Mouse (Mus musculus) right cerebral cortex, postnatal 10 days (tissue): ENCODE results near the gene Kcnq2.

Experiments used
- DNase-seq, 2 experiments: peaks; one replicate each; pipeline ENCODE4 v3.0.0; 2021; ENCODE audit warnings: low spot score in 2 of 2

Kcnq2 gene

GRCm38 (mm10) chr2:181134591-181135445, at the start of gene Kcnq2:
TSS of gene Kcnq2 (minus strand) at chr2:181135300.
- DNase-seq = peak; percentile 65 to 69

GRCm38 (mm10) chr2:181180898-181181297, 45.8 kb upstream of the Kcnq2 start:
- DNase-seq = no peak

GRCm38 (mm10) chr2:181178471-181178870, 43.4 kb upstream of the Kcnq2 start:
- no peak for DNase-seq

DNA sequence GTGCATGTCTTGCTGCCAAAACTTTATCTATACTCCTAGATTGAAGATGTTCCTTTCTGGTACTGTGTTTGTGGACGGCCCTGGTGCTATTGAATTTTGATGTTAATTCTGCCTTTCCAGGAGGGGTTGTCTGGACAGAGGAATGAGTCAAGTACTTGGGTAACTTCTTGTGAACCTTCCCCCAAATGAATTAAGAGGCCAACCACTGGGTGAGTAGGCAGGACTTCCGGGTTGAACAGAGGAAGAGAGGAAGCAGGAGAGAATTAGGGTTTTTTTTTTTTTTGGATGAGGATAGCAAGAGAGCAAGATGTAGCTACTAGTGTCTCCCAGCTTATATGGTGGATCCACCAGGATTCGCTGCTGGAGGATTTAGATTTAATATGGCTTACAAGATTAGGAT, 42.9 kb upstream of the Kcnq2 start:
- no peak for DNase-seq

DNA sequence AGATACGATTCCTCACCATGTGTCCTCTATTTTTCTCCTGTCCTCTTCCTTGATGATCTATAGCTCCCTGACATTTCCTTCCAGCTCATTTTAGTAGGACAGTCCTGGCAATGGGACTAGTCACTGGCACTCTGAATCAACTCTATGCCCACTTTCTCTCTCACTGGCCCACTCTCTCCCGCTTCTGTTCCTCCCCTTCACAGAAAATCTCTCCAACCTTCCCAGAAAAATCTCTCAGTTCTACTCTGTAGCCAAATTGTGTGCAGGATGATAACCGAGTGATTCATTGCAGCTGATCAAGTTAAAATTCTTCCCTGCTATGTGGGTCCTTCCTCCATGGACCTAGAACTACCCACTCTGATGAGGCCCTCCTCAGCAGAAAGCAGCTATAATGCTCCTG, 39.5 kb upstream of the Kcnq2 start:
- no peak for DNase-seq

DNA sequence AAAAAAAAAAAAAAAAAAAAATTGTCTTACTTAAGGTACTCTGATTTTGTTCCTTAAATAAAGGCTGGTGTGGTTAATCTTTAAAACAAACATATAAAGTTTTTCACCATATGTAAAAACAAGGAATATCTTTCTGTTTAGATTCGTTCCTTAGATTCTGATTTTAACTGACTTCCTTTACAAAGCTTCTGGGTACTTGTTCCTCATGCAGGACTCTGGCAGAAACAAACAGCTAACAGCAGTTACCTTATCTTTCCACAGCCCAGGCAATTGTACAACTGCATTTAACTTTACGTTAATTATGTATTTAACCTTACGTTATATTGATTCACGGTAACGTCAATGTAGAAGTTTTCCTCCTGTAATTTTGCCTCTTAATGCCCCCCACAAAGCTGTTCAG, 31.4 kb upstream of the Kcnq2 start:
- DNase-seq = no peak

GRCm38 (mm10) chr2:181160821-181161220, 25.7 kb upstream of the Kcnq2 start:
- DNase-seq = peak; percentile 25 to 47

DNA sequence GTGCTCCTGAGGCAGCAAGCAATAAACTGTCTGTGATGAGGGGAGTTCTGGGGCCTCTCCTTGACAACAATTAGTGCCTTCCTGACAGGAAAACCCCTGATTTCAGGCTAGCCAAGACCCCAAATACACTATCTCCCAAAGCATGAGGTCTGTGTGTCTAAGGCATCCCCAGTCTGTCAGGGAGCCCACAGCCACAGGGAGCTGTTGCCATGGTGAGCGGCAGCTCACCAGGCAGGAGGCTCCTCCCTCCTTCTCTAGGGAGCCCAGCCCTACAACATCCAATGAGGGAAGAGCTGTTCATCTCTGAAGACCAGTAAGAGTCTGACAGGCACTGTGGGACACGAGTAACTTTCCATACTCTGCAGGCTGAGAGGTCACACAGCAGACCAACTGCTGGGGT, 24.7 kb upstream of the Kcnq2 start:
- DNase-seq = peak; percentile 86 to 92

GRCm38 (mm10) chr2:181159091-181159514, 24.0 kb upstream of the Kcnq2 start:
- DNase-seq = peak; percentile 88 to 95

DNA sequence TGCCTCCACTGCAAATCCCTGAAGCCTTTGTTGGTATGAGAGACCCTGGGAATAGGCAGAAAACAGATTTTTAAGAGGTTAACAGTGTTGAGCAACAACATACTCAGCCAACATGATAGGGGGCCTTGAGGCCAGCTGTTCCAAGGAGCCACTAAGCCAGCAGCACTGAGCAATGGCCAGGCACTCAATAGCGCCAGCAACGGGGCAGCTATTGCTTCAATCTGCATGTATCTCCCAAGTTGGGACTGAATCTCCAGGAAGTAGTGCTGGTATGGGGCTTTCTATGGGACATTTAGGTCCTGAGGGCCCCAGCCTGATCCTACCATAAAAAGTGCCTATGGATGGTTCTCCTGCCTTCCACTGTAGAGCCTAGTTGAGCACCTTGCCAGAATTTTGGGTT, 23.4 kb upstream of the Kcnq2 start:
- DNase-seq = peak in 1 of 2 experiments; percentile 44

- DNase-seq = peak in 1 of 2 experiments; percentile 38
These were observed 22.7 kb upstream of the Kcnq2 start for GRCm38 (mm10) chr2:181157716-181158302.

- peak; percentile 37 to 57 for DNase-seq
These were observed 22.1 kb upstream of the Kcnq2 start for GRCm38 (mm10) chr2:181157180-181157579.

DNA sequence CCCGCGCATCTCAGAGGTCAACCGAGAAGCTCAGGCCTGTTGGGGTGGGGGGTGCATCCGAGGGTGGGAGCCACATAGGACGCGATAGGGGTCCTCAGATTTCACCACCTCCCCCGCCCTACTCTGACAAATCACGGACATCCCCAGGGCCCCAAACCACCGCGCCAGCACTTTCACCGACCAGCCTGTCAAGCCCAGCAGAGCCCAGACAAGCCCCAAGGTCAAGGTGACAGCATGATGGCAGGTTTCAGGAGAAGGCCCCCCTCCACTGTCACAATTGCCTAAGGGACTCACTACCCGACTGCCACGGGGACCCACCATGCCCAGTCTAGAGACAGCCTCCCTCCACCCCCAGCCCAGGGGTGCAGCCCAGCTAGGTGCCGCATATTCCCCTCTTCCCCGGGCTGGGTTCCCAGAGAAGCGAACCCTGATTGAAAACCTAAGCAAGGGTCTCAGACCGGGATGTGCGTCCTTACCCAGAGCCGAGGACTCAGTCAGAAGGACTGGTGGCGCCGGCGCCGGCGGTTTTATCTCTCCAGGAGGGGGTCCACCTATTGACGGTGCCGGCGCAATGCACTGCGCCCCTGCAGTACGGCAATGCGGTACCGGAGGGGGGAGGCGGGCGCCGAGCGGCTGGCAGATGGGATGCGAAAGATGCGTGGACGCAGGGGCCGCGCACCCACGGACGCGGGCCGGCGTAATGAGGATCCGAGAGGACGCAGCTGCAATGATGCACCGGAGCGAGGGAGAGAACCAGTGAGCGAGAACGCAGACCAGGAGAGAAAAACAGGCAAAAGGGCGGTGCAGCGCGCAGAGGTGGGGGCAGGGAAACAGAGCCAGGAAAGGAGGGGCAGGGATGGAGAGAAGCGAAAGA, 21.4 kb upstream of the Kcnq2 start, which contains the start of gene Eef1a2:
Eef1a2 (minus strand) TSS at position 767 of the 874 bp plus-strand sequence.
- peak; percentile 89 to 91 for DNase-seq

GRCm38 (mm10) chr2:181155801-181156200, 20.7 kb upstream of the Kcnq2 start:
- peak; percentile 55 to 64 for DNase-seq

DNA sequence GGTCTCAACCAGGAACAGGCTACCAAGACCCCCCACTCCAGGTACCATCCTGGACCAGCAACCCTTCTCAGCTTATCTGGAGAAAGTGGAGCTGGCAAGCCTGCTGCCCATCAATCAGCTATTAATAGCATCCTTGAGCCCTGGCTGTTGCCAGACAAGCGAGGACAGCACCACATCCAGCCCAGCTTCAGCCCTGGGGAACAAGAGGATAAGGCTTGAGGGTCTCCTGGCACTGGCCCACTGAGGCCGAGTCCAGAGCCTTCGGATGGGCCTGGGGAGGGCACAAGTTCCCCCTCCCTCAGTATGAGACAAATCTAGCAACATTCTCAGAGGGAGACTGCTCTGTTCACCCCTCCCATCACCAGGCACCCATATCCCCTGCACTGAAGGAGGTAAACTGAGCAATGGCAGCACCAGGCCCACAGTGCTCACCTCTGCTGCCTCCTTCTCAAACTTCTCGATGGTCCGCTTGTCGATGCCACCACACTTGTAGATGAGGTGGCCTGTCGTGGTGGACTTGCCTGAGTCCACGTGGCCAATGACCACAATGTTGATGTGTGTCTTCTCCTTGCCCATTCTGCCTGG, 19.8 kb upstream of the Kcnq2 start:
- DNase-seq = peak; percentile 35 to 47

DNA sequence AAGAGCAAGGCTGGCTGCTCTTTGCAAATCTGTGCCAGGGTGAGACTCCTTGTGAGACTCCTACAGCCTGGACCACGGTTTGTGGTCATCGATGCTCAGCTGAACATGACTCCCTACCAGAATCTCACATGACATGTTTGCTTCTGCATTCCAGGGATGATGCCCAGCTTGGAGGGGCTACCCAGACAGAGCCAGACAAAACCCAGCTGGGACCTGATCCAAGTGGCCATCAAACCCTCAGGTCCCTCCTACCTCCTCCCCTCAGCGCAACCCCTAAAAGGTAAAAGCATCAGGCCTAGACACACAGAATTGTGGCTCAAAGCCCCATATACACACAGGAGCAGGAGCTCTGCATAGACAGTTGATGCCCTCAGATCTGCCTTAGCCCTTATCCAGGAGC, 19.3 kb upstream of the Kcnq2 start:
- DNase-seq = peak in 1 of 2 experiments; percentile 49

DNA sequence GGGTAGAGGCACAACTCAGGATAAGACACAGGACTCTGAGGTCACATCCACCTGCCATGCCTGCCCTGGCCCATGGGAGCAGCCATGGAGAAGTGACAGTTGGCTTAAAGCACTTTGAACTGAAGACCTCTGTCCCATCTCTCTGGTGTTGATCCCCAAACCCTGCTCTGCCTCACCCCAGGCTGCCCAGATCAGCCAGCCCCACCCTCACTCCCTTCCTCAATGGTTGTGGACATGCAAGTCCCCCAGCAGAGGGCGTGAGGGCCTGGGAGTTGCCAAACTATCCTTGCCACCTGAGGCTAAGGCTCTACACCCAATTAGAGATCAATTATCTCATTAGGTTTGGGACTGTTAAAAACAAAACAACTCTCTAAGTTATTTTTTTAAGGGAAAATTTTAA, 18.7 kb upstream of the Kcnq2 start:
- peak; percentile 43 to 61 for DNase-seq

DNA sequence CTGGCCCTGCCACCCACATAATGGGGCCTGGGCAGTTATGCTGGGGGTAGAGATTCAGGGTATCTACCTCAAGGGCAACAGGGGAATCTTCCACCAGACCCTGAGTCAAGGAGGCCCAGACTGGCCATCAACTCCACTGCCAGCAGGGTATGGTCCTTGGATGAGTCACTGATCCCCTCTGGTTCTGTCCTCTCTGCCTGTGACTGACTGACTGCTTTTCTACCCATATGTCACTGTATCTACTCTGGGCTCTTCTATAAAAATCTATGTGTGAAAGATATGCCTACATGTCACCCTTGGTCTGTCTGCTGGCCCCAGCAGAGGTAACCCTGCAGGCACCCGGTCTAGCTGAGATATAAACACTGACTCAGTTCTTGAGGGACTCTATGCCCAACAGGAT, 18.0 kb upstream of the Kcnq2 start:
- DNase-seq = no peak

- DNase-seq = peak; percentile 47 to 54
These were observed 17.6 kb upstream of the Kcnq2 start for GRCm38 (mm10) chr2:181152701-181153100.

DNA sequence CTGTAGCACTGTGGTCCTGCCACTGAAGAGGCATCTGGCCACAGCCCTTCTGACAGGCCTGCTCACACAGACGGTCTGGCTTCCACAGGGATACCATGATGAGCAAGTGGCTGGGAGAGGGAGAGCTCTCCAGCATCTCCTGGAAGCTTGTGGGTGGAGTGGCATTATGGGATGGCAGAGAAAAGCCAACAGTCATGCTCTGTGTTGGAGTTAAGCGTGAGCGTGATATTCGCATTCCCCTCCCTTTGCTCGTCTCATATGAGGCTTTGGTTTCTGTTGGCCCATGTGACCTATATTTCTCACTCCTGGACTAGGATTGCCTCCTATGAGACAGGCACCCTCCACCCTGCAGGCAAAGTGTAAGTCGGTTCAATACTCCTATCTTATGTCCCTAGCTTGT, 15.2 kb upstream of the Kcnq2 start:
- peak; percentile 32 to 61 for DNase-seq

GRCm38 (mm10) chr2:181148318-181148955, 13.3 kb upstream of the Kcnq2 start:
- DNase-seq = peak in 1 of 2 experiments; percentile 53
